Mouse (Mus musculus): ENCODE results near the gene Tet2. TPM values are rescaled to one million over a fixed set of nuclear protein-coding genes. Genes with fewer than 3 reads are reported as not detected.
"Not testable (repeated sequence)": the region's sequence is repeated elsewhere in the genome, so short reads cannot be mapped to it uniquely, and the experiment has no call there.

The Tet2 gene
- total RNA-seq, 2 experiments from 2014 or later = 32.1 to 34.3 TPM

GRCm38 (mm10) chr3:133551941-133552340 lies 7.0 kb upstream of the Tet2 start:
- DNase-seq = peak; percentile 16
- intact Hi-C loops (cut with DNase I; ENCODE audit: low total_unique reads) = no loop called here

- DNase-seq = no peak
- intact Hi-C loops (cut with DNase I; ENCODE audit: low total_unique reads) = no loop called here
Observed at GRCm38 (mm10) chr3:133549385-133550170, 4.6 kb upstream of the Tet2 start.

GRCm38 (mm10) chr3:133548613-133549012 lies 3.7 kb upstream of the Tet2 start:
- no peak for DNase-seq
- intact Hi-C loops (cut with DNase I; ENCODE audit: low total_unique reads) = no loop called here

GRCm38 (mm10) chr3:133546790-133547189 lies 1.9 kb upstream of the Tet2 start:
- no peak for DNase-seq
- intact Hi-C loops (cut with DNase I; ENCODE audit: low total_unique reads) = no loop called here

- intact Hi-C loops (cut with DNase I; ENCODE audit: low total_unique reads) = no loop called here
Observed at GRCm38 (mm10) chr3:133545304-133545666, 346 bp upstream of the Tet2 start.

GRCm38 (mm10) chr3:133544131-133544550 lies 798 bp downstream of the Tet2 start:
- DNase-seq = peak; percentile 85
- intact Hi-C loops (cut with DNase I; ENCODE audit: low total_unique reads) = no loop called here

More at GRCm38 (mm10) chr3:133545304-133545666, 346 bp upstream of the Tet2 start:
- DNase-seq = no peak

- intact Hi-C loops (cut with DNase I; ENCODE audit: low total_unique reads) = no loop called here
- DNase-seq = peak; percentile 38
Observed at GRCm38 (mm10) chr3:133543101-133544020, 1.6 kb downstream of the Tet2 start.

- intact Hi-C loops (cut with DNase I; ENCODE audit: low total_unique reads) = no loop called here
- DNase-seq = no peak
Observed at GRCm38 (mm10) chr3:133542084-133542483, 2.9 kb downstream of the Tet2 start.

GRCm38 (mm10) chr3:133541000-133541399 lies 3.9 kb downstream of the Tet2 start:
- no peak for DNase-seq
- intact Hi-C loops (cut with DNase I; ENCODE audit: low total_unique reads) = no loop called here

GRCm38 (mm10) chr3:133539991-133540390 lies 4.9 kb downstream of the Tet2 start:
- intact Hi-C loops (cut with DNase I; ENCODE audit: low total_unique reads) = no loop called here
- no peak for DNase-seq

- intact Hi-C loops (cut with DNase I; ENCODE audit: low total_unique reads); DNase-seq: not testable (repeated sequence)
Observed at GRCm38 (mm10) chr3:133538499-133538898, 6.4 kb downstream of the Tet2 start.

GRCm38 (mm10) chr3:133535644-133536043 lies 9.3 kb downstream of the Tet2 start:
- no peak for DNase-seq
- intact Hi-C loops (cut with DNase I; ENCODE audit: low total_unique reads) = no loop called here

- intact Hi-C loops (cut with DNase I; ENCODE audit: low total_unique reads) = no loop called here
- no peak for DNase-seq
Observed at GRCm38 (mm10) chr3:133534066-133534465, 10.9 kb downstream of the Tet2 start.

- DNase-seq = no peak
- intact Hi-C loops (cut with DNase I; ENCODE audit: low total_unique reads) = no loop called here
Observed at GRCm38 (mm10) chr3:133533272-133533995, 11.5 kb downstream of the Tet2 start.

- DNase-seq = no peak
- intact Hi-C loops (cut with DNase I; ENCODE audit: low total_unique reads) = no loop called here
Observed at GRCm38 (mm10) chr3:133532806-133533205, 12.1 kb downstream of the Tet2 start.

- intact Hi-C loops (cut with DNase I; ENCODE audit: low total_unique reads) = no loop called here
- no peak for DNase-seq
Observed at GRCm38 (mm10) chr3:133532252-133532651, 12.7 kb downstream of the Tet2 start.

- no peak for DNase-seq
- intact Hi-C loops (cut with DNase I; ENCODE audit: low total_unique reads) = no loop called here
Observed at GRCm38 (mm10) chr3:133531101-133531500, 13.8 kb downstream of the Tet2 start.

GRCm38 (mm10) chr3:133530664-133531063 lies 14.3 kb downstream of the Tet2 start:
- DNase-seq = no peak
- intact Hi-C loops (cut with DNase I; ENCODE audit: low total_unique reads) = no loop called here

- no peak for DNase-seq
- intact Hi-C loops (cut with DNase I; ENCODE audit: low total_unique reads) = no loop called here
Observed at GRCm38 (mm10) chr3:133526119-133526723, 18.7 kb downstream of the Tet2 start.

All from gastrocnemius, postnatal 14 days (tissue).